Mouse (Mus musculus) stomach, postnatal 0 days (tissue): ENCODE data around the gene Ankrd54. TPM values are rescaled to one million over a fixed set of nuclear protein-coding genes. Genes with fewer than 3 reads are reported as not detected.

Experiments used
- ATAC-seq: fragments of 200-750 bp; cut with Nextera tagmentation; 2 replicates; pipeline ENCODE4 v1.8.0; 2017; ENCODE audit not compliant: low FRiP score, low TSS enrichment
- DNase-seq: peaks from one replicate; pipeline ENCODE4 v3.0.0-alpha.2; 2016; ENCODE audit warnings: low spot score
- H3K27ac ChIP-seq: fragments of 300-500 bp; sonication (generic); replicated peaks from 2 replicates; pipeline ENCODE4 v1.5.1; 2014; ENCODE audit warnings: mild to moderate bottlenecking, control low read depth
- H3K27me3 ChIP-seq: fragments of 300-500 bp; sonication (generic); 2 replicates; pipeline ENCODE4 v1.6.1; 2014; ENCODE audit warnings: low read length; ENCODE audit not compliant: control insufficient read depth, insufficient read depth
- H3K36me3 ChIP-seq: fragments of 300-500 bp; sonication (generic); 2 replicates; pipeline ENCODE4 v1.6.1; 2014; ENCODE audit warnings: low read length, mixed read lengths; ENCODE audit not compliant: control insufficient read depth, insufficient read depth
- H3K4me1 ChIP-seq: fragments of 300-500 bp; sonication (generic); replicated peaks from 2 replicates; pipeline ENCODE4 v1.6.1; 2014; ENCODE audit warnings: antibody characterized with exemption; ENCODE audit not compliant: control insufficient read depth, insufficient read depth
- H3K4me2 ChIP-seq: fragments of 300-500 bp; sonication (generic); replicated peaks from 2 replicates; pipeline ENCODE4 v1.6.1; 2014; ENCODE audit warnings: low read depth, mild to moderate bottlenecking, control low read depth, moderate library complexity
- H3K4me3 ChIP-seq: fragments of 300-500 bp; sonication (generic); 2 replicates; pipeline ENCODE4 v1.5.1; 2014; ENCODE audit warnings: low read depth, low read length, control low read depth
- H3K9ac ChIP-seq: fragments of 300-500 bp; sonication (generic); 2 replicates; pipeline ENCODE4 v1.6.1; 2014; ENCODE audit warnings: mild to moderate bottlenecking, low read length, control low read depth, mixed read lengths
- H3K9me3 ChIP-seq: fragments of 300-500 bp; sonication (generic); 2 replicates; pipeline ENCODE4 v1.6.1; 2016; ENCODE audit warnings: low read length; ENCODE audit not compliant: control insufficient read depth
- CTCF ChIP-seq: IDR thresholded peaks from 2 replicates; pipeline ENCODE4 v1.5.1; 2016; ENCODE audit warnings: antibody characterized with exemption, low read depth, mild to moderate bottlenecking, moderate library complexity
- EP300 ChIP-seq: optimal IDR thresholded peaks from 2 replicates; pipeline ENCODE3; 2016; ENCODE audit warnings: antibody characterized with exemption
- WGBS: fragments of 180-500 bp; shearing (Covaris S2); extraction: QIAGEN DNeasy Blood & Tissue Kit; methylation state at CpG from one replicate; pipeline ENCODE4 v1.1.7; 2014; 5-methylcytosine and 5-hydroxymethylcytosine counted together
- polyA plus RNA-seq: library from polyadenylated mRNA; unstranded; fragments of >200 nt; fragmentation: Nextera tagmentation; extraction: Ambion mirVana; gene quantifications from 2 replicates; pipeline ENCODE4 v1.2.1, GENCODE M21; 2015

Ankrd54 gene
- polyA plus RNA-seq, 1 experiment from 2014 or later: 27.1 TPM

GRCm38 (mm10) chr15:79023366-79023765 lies 39.3 kb downstream of the Ankrd54 start:
- no peak overlapping the region for H3K9ac ChIP-seq
- H3K9me3 ChIP-seq: no peaks in the 10 kb centered on the region
- H3K27me3 ChIP-seq: no peaks in the 10 kb centered on the region
- H3K4me1 ChIP-seq: peaks cover 4% of the 10 kb centered on the region; the same call in 1 of the 2 replicates
- no peak overlapping the region for H3K4me2 ChIP-seq
- no peak overlapping the region for H3K4me3 ChIP-seq
- no peak overlapping the region for H3K27ac ChIP-seq
- TF ChIP-seq EP300: no peak
- no peak for TF ChIP-seq CTCF
- no peak for DNase-seq
- H3K36me3 ChIP-seq: no peaks in the 10 kb centered on the region
- WGBS: 38% methylated on average over 1 of the region's 1 CpGs
- no peak for ATAC-seq

- TF ChIP-seq EP300: no peak
- TF ChIP-seq CTCF: no peak
- ATAC-seq (peak; percentile 22; the same call in 1 of the 2 replicates), DNase-seq (no peak)
- Histone ChIP-seq H3K36me3 (no peaks in the 10 kb centered on the region), H3K9me3 (no peaks in the 10 kb centered on the region), H3K4me3 (no peak overlapping the region), H3K9ac (no peak overlapping the region), H3K4me1 (peaks cover 4% of the 10 kb centered on the region; the same call in 1 of the 2 replicates), H3K27ac (no peak overlapping the region), H3K4me2 (no peak overlapping the region), H3K27me3 (no peaks in the 10 kb centered on the region)
- 54% methylated on average over 10 of the region's 10 CpGs for WGBS
These were observed 39.9 kb downstream of the Ankrd54 start for GRCm38 (mm10) chr15:79022671-79023230.

GRCm38 (mm10) chr15:79018886-79019285 lies 43.8 kb downstream of the Ankrd54 start:
- H3K9ac ChIP-seq: no peak overlapping the region
- no peak for TF ChIP-seq EP300
- TF ChIP-seq CTCF: peak; percentile 64
- WGBS: 64% methylated on average over 3 of the region's 3 CpGs
- no peak overlapping the region for H3K4me3 ChIP-seq
- no peaks in the 10 kb centered on the region for H3K9me3 ChIP-seq
- no peak overlapping the region for H3K4me2 ChIP-seq
- H3K4me1 ChIP-seq: no peaks in the 10 kb centered on the region
- no peak for DNase-seq
- H3K27ac ChIP-seq: no peak overlapping the region
- no peak for ATAC-seq
- no peaks in the 10 kb centered on the region for H3K27me3 ChIP-seq
- H3K36me3 ChIP-seq: no peaks in the 10 kb centered on the region

- 27% methylated on average over 4 of the region's 4 CpGs for WGBS
- no peak for ATAC-seq
- H3K4me2 ChIP-seq: no peak overlapping the region
- H3K36me3 ChIP-seq: no peaks in the 10 kb centered on the region
- DNase-seq: no peak
- no peak overlapping the region for H3K9ac ChIP-seq
- TF ChIP-seq EP300: no peak
- no peak for TF ChIP-seq CTCF
- no peaks in the 10 kb centered on the region for H3K4me1 ChIP-seq
- no peaks in the 10 kb centered on the region for H3K9me3 ChIP-seq
- no peak overlapping the region for H3K4me3 ChIP-seq
- no peaks in the 10 kb centered on the region for H3K27me3 ChIP-seq
- H3K27ac ChIP-seq: no peak overlapping the region
These were observed 44.5 kb downstream of the Ankrd54 start for GRCm38 (mm10) chr15:79018191-79018590.

GRCm38 (mm10) chr15:79013382-79013781 lies 49.3 kb downstream of the Ankrd54 start:
- 66% methylated on average over 7 of the region's 7 CpGs for WGBS
- H3K9me3 ChIP-seq: no peaks in the 10 kb centered on the region
- no peak for ATAC-seq
- H3K27ac ChIP-seq: no peak overlapping the region
- no peak overlapping the region for H3K4me2 ChIP-seq
- H3K4me1 ChIP-seq: no peaks in the 10 kb centered on the region
- TF ChIP-seq EP300 (no peak), CTCF (no peak)
- H3K9ac ChIP-seq: no peak overlapping the region
- DNase-seq: no peak
- H3K36me3 ChIP-seq: no peaks in the 10 kb centered on the region
- no peak overlapping the region for H3K4me3 ChIP-seq
- no peaks in the 10 kb centered on the region for H3K27me3 ChIP-seq

- Histone ChIP-seq H3K27ac (no peak overlapping the region), H3K4me1 (no peaks in the 10 kb centered on the region), H3K27me3 (no peaks in the 10 kb centered on the region), H3K36me3 (no peaks in the 10 kb centered on the region), H3K4me2 (no peak overlapping the region), H3K9ac (no peak overlapping the region), H3K4me3 (no peak overlapping the region), H3K9me3 (no peaks in the 10 kb centered on the region)
- WGBS: 52% methylated on average over 10 of the region's 10 CpGs
- DNase-seq (no peak), ATAC-seq (no peak)
- no peak for TF ChIP-seq CTCF
- no peak for TF ChIP-seq EP300
These were observed 51.1 kb downstream of the Ankrd54 start for GRCm38 (mm10) chr15:79011550-79011949.
